Mouse (Mus musculus) megakaryocyte progenitor cell, adult 5-6 weeks (primary cell): ENCODE measurements around the gene Mtch2. TPM values are rescaled to one million over a fixed set of nuclear protein-coding genes. Genes with fewer than 3 reads are reported as not detected.

Experiments
- ATAC-seq: replicated peaks from 2 replicates; pipeline ENCODE4 v1.8.0; 2016; ENCODE audit warnings: mild to moderate bottlenecking, moderate TSS enrichment, inconsistent platforms; ENCODE audit not compliant: poor library complexity
- total RNA-seq, 2 experiments: library from RNA; stranded (forward) in 1 of 2; stranded (reverse) in 1 of 2; fragments of 157-497, 149-512 nt in 1 of 2; fragments of 200-1000 nt in 1 of 2; gene quantifications; 2 replicates each; pipeline versions ENCODE4 v1.2.3 to v1.2.4; 2015 to 2017

Mtch2 gene
- total RNA-seq, 2 experiments from 2014 or later = 170 to 176 TPM

GRCm38 (mm10) chr2:90904076-90904855, 57.3 kb downstream of the Mtch2 start, which contains the start of the genes Kbtbd4 and Ndufs3:
TSS of gene Kbtbd4 (plus strand) at chr2:90904740.
TSS of gene Ndufs3 (minus strand) at chr2:90904827.
- ATAC-seq = peak; percentile 97

GRCm38 (mm10) chr2:90904856-90905224, 57.9 kb downstream of the Mtch2 start:
- ATAC-seq = peak; percentile 18; the same call in 1 of the 2 replicates

GRCm38 (mm10) chr2:90906721-90907120, 59.8 kb downstream of the Mtch2 start:
- no peak for ATAC-seq

GRCm38 (mm10) chr2:90910861-90911260, 63.9 kb downstream of the Mtch2 start:
- ATAC-seq = no peak

GRCm38 (mm10) chr2:90911668-90912067, 64.7 kb downstream of the Mtch2 start:
- no peak for ATAC-seq

GRCm38 (mm10) chr2:90913671-90914070, 66.7 kb downstream of the Mtch2 start:
- no peak for ATAC-seq

GRCm38 (mm10) chr2:90915516-90915915, 68.6 kb downstream of the Mtch2 start:
- no peak for ATAC-seq

Other genes starting within 250 kb of the Mtch2 start
- 79.3 and 81.3 TPM in 2 replicates for gene Nup160, start 169.9 kb upstream of the Mtch2 start, total RNA-seq (2015)
- gene Nup160, start 169.9 kb upstream of the Mtch2 start, total RNA-seq (2017) = 50.9 and 61.7 TPM in 2 replicates
- 80.6 and 99.0 TPM in 2 replicates for gene Fnbp4, start 101.8 kb upstream of the Mtch2 start, total RNA-seq (2015)
- 108 and 140 TPM in 2 replicates for gene Fnbp4, start 101.8 kb upstream of the Mtch2 start, total RNA-seq (2017)
- 0.12 TPM in 1 of 2 replicates, not detected in the other for gene Agbl2, start 64.4 kb upstream of the Mtch2 start, total RNA-seq (2015)
- gene Agbl2, start 64.4 kb upstream of the Mtch2 start, total RNA-seq (2017) = 0.12 TPM in 1 of 2 replicates, not detected in the other
- gene C1qtnf4, start 38.7 kb downstream of the Mtch2 start, total RNA-seq (2015) = not detected in 2 replicates
- gene C1qtnf4, start 38.7 kb downstream of the Mtch2 start, total RNA-seq (2017) = not detected in 2 replicates
- 10.0 and 16.4 TPM in 2 replicates for gene Kbtbd4, start 57.6 kb downstream of the Mtch2 start, total RNA-seq (2015)
- 15.1 and 17.6 TPM in 2 replicates for gene Kbtbd4, start 57.6 kb downstream of the Mtch2 start, total RNA-seq (2017)
- 156 and 172 TPM in 2 replicates for gene Ndufs3, start 57.7 kb downstream of the Mtch2 start, total RNA-seq (2015)
- 68.0 and 89.2 TPM in 2 replicates for gene Ndufs3, start 57.7 kb downstream of the Mtch2 start, total RNA-seq (2017)
- gene Celf1, start 93.2 kb downstream of the Mtch2 start, total RNA-seq (2015) = 34.0 and 42.8 TPM in 2 replicates
- gene Celf1, start 93.2 kb downstream of the Mtch2 start, total RNA-seq (2017) = 23.7 and 37.6 TPM in 2 replicates
- gene Rapsn, start 188.5 kb downstream of the Mtch2 start, total RNA-seq (2015) = 1.8 and 4.1 TPM in 2 replicates
- gene Rapsn, start 188.5 kb downstream of the Mtch2 start, total RNA-seq (2017) = 2.7 and 3.4 TPM in 2 replicates
- gene Psmc3, start 206.9 kb downstream of the Mtch2 start, total RNA-seq (2015) = 102 and 103 TPM in 2 replicates
- 310 and 320 TPM in 2 replicates for gene Psmc3, start 206.9 kb downstream of the Mtch2 start, total RNA-seq (2017)
- 9.2 and 14.8 TPM in 2 replicates for gene Slc39a13, start 223.3 kb downstream of the Mtch2 start, total RNA-seq (2015)
- 7.0 and 8.9 TPM in 2 replicates for gene Slc39a13, start 223.3 kb downstream of the Mtch2 start, total RNA-seq (2017)
- gene Spi1, start 235.2 kb downstream of the Mtch2 start, total RNA-seq (2015) = 182 and 235 TPM in 2 replicates
- gene Spi1, start 235.2 kb downstream of the Mtch2 start, total RNA-seq (2017) = 82.5 and 97.3 TPM in 2 replicates